Mouse (Mus musculus): ENCODE data around the gene Fbxo7.
A peak's percentile ranks its signal among the peaks of the same experiment; 100 is the strongest.
"Not testable (repeated sequence)": the region's sequence is repeated elsewhere in the genome, so short reads cannot be mapped to it uniquely, and the experiment has no call there.

Fbxo7 gene

DNA sequence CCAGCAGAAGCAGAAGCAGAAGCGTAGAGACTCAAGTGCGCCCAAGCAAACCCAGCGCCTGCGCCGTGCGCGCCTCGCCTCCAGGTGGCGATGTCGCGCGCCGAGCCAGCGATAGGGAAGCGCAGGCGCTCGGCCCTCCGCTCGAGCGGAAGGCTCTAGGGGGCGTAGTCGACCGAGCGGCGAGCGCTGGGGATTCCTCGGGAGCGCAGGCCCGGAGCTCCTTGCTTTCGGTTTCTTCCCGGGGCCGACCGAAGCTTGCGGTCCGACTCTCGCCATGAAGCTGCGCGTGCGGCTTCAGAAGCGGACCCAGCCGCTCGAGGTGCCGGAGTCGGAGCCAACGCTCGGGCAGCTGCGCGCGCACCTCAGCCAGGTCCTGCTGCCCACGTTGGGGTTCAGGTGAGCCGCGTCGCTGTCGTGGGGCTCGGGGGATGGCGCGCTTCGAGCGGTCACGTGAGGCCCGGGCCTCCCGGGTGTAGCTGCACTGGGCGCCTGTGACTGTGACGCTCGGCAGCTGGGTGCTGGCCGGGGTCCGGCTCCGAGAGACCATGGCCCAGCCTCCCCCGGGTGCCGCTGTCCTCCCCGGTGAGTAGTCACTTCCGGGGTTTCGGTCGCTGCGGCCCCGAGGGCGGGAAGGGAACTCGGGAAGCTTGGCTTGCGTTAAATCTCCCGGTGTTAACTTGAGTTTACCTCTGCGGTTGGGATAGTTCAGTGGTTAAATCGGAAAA is at the start of gene Fbxo7:
TSS of gene Fbxo7 (plus strand) at position 224 of the 725 bp plus-strand sequence.
- DNase-seq = peak; percentile 85 to 88

DNA sequence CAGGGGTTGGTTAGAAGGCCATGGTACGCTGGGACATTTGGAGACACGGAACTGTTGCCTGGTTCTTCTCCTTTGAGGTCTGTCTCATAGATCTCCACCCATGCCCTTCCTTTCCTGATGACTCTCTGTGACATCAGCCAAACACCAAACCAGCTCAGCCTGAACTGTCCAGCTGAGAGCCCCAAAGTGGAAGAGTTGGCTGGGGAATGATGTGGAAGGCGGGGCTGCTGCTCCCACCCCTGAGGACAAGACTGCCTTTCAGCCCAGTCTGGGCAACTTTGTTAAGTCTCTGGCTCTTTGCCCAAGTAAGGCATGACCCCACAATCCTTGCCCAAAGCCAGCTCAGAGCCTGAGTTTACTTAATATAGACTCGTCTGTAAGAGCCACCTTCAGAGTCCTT is 48.9 kb upstream of the Fbxo7 start:
- DNase-seq = no peak

DNA sequence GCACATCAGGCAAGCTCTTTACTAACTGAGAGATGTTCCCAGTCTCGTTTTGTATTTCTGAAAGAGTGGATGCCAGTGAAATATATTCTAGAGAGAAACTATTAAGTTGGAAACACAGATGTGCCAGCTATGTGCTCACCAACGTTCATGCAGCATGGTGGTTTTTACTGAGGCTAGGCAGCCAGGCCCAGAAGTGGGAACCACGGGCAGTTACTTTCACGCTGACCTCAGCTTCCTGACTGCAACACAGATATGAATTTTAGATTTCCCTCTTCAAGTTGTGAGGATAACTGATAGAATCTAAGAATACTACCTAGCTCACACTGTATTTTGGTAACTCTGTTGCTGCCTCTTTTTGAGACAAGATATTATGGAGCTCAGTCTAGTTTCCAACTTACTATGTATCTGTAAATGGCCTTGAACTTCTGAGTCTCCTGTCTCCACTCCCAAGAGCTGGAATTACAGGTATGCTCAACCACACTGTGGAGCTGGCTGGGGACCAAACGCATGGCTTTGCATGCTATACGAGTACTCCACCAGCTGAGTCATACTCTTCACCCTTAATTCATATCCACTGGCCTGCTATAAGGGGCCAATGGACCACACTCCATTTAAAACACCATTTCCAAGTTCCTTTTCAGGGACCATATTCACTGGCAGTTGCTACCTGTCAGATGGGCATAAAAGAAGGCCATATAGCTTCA is 32.2 kb upstream of the Fbxo7 start:
- DNase-seq = no peak

DNA sequence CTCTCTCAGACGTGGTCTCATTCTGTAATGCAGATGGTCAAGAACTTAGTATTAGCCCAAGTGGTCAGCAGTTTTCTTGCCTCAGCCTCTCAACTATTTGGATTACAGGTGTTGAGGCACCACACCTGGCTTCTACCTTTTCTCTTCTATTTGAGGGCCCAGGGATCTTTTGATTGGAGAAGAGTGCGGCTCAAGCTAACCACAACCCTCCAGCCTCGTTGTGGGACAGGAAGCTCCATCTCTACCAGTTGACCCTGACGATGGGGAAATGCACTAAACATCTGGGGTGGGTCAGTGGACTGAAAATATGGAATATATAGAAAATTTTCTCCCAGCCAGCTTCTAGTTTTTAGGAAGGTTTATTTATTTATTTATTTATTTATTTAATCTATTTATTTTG is 29.4 kb upstream of the Fbxo7 start:
- DNase-seq = no peak

DNA sequence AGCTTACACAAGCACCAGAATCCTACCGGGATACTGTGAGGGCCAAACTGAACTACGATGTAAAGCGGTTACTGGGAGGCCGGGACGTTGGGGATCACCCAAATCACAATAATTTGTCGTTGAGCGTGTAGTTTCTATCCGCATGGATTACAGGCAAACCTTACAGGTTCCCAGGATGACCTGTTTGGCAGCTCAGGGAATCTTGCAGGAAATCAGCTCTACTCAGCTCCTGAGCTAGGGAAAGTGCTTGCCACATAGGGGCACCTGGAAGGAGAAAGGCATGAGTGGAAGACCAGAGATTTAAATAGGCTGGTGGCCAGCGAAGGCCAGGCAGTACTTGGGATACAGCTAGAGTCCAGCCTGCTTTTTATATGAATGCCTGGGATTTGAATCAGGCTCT is 27.9 kb upstream of the Fbxo7 start:
- no peak for DNase-seq

DNA sequence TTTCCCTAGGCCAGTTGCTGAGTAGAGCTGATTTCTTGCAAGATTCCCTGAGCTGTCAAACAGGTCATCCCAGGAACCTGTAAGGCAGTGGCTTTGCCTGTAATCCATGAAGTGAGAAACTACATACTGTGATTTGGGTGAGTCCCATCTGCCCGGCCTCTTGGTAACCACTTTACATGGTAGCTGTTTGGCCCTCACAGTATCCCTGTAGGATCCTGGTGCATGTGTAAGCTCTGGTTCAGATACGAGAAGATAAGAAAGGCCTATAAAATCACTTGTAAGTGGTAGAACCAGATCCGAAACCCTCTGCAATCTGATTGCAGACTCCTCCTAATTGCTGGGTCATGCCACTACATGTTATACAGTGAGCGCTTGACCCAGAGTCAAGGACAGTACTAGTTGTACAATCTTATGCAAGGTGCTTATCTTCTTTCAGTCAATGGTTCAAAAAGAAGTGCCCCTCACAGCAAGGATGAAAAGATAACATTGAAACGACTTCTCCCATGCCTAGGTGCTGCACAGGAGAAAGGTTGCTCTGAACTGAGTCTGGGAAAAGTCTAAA is 27.1 kb upstream of the Fbxo7 start:
- DNase-seq = no peak

DNA sequence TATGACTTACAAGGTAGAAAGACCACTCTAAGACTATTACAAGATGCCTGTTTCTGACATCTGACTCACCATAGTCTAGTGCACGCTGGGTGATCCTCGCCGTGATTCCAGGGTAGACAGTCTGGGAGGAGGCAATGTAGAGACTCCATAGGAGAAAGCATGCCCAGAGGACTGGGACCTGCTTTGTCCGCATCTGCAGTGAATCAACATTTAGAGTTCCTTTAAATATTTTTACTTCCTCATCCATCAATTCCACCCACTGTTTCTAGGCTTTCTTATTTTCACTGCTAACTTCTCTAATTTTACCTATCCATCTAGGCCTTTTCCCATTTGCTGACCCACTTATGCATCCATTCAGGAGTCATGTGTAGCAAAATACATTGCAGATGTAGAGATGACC is 21.3 kb upstream of the Fbxo7 start:
- no peak for DNase-seq

DNA sequence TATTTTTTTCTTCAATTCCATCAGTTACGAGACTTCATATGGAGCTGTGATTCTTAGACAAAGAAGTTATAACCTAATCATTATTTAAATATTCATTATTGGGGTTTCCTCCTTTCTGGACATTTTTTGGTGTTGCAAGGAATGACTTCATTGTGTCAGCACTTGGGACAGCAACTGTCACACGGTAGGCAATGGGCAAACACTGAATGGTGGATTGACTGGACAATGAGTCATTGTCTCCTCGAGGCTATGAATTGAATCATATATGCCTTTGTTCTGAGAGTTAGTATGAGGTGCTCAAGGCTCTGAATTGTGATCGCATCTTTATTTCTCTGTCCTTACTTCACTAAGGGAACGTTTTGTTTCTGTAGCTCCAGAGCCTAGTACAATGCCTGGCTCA is 15.3 kb upstream of the Fbxo7 start:
- no peak for DNase-seq

DNA sequence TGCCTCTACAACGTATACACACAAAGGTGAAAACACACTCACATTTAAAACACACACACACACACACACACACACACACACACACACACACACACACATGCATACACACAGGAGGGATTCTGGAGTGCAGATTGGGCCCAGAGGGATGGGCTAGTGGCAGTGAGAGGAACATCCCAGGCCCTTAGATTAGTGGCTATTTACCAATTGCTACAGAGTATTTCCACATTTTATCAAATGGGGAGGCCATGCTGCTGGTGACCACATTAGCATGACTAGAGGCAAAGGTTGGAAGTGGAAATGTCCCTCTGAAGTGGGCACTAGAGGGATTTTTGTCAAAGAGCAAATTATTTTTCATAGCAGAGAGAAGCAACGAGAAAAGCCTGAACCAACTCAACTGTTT is 12.1 kb upstream of the Fbxo7 start:
- no peak for DNase-seq

DNA sequence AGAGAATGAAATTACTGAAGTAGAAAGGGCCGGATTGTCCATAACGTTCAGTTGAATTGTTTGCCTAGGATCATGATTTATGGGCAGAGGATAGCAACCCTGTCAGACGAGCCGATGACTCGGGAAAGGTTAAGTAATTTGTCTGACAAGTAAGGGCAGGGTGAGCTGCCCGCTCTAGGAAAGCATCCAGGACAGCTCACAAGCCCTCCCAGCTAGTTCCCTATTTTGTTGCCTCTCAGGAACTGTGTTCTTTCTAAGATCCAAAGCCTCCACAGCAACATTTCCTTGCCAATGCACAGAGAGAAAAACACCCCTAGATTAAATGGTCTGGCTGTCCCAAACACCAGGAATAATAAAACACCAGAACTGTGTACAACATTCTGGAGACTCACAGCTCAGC is 11.1 kb upstream of the Fbxo7 start:
- DNase-seq = no peak

DNA sequence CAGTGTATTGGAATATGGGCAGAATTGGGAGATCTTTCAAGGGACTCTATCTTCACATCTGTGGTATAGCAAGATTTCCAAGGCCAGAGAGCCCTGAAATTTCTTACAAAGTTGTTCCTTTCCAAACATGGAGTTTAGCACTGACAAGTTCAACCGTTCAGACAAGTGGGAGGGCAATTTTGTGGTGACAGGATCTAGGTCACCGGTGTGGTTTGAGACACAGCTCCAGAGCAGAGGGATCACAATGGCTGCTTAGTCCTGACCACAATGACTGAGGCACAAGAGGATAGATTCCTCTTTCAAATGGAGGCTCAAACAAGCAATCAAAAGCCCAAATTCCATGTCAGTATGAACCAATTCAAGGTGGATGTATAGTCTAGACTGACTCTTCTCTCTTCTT is 10.6 kb upstream of the Fbxo7 start:
- no peak for DNase-seq

DNA sequence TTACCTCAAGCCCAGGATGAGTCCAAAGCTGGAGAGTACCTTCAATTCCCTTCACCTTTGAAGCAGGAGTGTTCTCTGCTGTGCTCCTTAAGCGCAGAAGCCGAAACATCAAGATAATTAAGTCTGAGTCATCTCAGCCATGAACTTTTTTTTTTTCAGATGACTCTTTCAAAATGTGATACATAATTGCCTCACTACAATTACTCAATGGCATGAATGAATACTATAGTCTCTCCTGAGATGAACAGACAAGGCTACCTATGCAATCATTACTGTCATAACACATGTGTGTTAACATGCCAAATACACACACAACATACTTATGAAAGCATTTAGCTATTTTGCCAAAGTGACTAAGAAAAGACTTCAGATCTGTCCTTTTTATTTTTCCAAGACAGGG is 10.0 kb upstream of the Fbxo7 start, which contains the start of gene Bpifc:
TSS of gene Bpifc (minus strand) at position 115 of the 400 bp plus-strand sequence.
- DNase-seq = no peak

DNA sequence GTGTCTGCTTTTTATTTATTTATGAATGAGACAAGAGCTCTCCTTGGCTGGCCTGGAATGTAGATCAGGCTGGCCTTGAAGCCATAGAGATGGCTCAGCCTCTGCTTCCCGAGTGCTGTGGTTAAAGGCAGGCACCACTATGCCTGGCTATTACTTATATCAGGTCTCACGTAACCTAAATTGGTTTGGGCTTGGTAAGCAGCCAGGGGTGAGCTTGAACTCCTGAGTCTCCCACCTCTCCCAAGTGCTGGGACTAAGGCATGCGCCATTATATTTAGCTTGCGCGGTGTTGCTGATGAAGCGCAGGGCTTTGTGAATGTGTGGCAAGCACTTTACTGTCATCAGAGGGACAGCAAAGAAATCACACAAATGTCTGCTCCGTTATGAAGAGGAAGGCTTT is 4.0 kb upstream of the Fbxo7 start:
- DNase-seq = no peak

DNA sequence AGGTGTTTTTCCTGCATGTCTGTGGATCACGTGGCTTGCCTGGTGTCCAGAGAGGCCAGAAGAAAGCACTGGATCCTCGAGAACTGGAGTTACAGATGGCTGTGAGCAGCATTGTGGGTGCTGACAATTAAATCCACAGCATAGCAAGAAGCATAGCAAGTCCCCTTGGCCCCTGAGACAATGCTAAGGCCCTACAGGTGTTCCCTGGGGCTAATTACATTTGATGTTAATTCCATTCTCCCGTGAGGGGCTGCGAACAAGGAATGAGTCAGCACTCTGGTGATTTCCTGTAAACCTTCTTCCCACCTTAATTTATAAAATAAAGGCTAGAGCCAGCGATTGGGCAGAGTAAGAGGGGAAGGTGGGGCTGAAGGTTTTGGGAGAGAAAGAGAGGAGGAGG is 3.0 kb upstream of the Fbxo7 start:
- no peak for DNase-seq

DNA sequence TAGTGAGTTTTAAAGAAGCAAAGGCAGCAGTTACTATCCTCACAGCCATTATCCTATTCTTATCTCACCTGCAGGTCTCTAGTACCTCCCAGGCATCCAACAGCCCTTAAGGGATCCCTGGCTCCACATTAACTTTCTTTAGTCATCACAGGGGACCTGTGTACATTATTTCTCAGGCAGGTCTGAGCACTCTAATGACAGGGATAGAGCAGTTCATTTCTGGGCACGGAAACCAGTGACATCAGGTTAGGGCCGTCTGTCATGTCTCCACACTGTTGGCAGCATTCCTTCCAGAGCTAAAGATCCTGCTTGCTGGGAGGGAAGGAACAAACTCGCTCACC is 394 bp upstream of the Fbxo7 start:
- no peak for DNase-seq

DNA sequence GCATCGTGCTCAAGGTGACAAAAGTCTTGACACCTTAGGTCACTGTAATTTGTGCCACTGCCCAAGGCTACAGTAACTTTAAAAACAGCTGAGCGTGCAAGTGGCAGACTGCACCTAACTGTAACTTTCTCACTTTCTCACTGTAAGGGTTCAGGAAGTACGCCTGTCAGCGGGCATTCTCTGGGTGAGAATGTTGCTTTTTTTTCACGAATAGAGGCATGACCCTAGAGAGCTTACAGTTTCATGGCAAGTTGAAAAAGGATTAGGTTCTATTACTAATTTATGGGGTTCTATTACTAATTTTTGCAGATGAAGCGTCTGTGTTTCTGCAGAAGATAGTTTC is 673 bp downstream of the Fbxo7 start:
- DNase-seq = no peak

DNA sequence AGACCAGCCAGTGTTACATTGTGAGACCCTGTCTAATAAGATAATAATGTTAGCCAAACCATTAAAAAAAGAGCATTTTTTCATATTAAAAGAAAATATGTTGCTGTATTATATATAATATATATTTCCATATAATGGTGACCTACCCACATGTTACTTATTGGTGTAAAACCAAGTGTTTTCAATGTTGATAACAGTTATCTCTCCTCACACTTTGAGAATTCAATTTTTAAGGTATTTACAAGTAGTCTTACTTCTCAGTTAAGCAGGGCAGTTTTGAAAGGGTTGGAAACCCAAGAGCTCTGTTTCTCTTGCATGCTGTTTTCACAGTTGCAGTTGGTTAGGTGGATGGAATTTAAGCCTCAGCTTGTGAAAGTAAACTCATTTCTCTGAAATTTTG is 1.4 kb downstream of the Fbxo7 start:
- DNase-seq = no peak

DNA sequence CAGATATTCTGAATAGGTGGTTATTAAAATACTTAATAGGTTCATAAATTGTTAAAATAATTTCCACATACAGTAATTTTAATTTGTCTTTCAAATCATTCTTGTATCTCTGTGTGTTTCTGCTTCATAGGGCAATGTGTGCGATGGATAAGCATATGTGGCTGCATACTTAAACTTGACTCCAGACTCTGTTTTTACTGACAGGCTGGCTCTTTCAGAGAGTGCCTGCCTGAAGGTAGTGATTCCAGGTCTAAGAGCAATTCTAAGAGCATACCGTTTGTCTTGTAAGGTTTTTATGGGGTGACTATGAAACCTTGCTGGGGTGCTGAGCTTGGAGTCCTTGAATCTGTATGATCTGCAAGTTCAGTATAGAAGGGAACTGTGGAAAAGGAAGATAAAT is 4.1 kb downstream of the Fbxo7 start:
- no peak for DNase-seq

DNA sequence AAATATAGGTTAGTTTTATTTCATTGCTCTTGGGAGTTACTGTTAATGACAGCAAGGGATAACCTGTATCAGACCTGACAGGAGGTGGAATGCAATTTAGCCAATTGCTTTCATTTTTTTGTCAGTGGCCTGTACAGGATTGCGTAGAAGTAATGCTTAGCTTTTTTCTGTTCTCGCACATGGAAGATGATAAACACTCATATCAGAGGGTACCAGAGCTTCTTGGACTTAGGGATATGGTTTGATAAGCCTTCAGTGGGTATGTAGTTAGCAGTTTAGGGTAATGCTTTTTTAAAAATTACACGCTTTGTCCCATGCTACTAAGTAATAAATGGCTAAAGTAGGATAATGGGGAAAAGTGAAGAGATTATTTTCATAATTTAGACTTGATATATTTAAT is 4.6 kb downstream of the Fbxo7 start:
- DNase-seq = no peak

DNA sequence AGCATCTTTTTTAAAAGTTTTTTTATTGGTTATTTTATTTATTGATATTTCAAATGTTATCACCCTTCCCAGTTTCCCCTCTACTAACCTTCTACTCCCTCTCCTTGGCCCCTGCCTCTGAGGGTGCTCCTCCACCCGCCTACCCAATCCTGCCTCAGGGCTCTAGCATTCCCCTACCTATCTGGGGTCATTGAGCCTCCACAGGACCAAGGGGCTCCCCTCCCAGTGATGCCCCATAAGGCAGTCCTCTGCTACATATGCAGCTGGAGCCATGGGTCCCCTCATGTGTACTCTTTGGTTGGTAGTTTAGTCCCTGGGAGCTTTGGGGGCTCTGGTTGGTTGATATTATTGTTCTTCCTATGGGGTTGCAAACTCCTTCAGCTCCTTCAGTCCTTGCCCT is 5.0 kb downstream of the Fbxo7 start:
- not testable (repeated sequence) for DNase-seq

DNA sequence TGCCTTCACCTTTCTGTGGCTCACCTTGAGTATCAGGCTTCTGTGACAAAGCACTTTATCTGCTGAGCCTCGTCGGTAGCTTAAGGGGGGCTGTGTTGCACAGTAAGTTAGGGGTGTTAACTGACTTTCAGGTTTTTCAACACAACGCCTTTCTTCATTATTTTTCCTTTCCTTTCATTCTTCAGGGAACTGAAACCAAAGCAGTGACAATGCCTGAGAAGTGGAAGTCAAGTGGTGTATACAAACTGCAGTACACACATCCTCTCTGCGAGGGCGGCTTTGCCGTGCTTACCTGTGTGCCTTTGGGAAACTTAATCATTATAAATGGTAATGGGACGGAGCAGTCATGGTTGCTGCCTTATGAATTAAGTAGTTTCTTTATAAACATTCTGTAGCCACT is 9.0 kb downstream of the Fbxo7 start:
- DNase-seq = no peak

DNA sequence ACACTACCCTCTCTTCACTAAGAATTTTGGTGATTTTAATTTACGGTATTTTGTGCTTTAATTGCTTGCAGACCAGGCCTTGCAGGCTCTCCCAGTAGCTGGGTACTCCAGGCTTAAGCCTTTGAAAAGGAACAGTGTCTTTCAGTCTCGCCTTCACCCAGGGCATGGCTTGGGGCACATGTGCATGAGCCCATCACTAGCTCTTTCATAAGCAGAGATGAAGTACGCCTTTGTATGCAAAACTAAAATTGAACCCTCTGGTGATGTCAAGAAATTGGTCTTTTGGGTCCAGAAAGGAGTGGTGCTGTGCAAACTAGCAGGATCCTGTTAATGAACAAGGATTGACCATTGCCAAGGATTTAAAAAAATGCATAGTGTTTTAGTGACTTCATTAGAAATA is 10.7 kb downstream of the Fbxo7 start:
- DNase-seq = no peak

DNA sequence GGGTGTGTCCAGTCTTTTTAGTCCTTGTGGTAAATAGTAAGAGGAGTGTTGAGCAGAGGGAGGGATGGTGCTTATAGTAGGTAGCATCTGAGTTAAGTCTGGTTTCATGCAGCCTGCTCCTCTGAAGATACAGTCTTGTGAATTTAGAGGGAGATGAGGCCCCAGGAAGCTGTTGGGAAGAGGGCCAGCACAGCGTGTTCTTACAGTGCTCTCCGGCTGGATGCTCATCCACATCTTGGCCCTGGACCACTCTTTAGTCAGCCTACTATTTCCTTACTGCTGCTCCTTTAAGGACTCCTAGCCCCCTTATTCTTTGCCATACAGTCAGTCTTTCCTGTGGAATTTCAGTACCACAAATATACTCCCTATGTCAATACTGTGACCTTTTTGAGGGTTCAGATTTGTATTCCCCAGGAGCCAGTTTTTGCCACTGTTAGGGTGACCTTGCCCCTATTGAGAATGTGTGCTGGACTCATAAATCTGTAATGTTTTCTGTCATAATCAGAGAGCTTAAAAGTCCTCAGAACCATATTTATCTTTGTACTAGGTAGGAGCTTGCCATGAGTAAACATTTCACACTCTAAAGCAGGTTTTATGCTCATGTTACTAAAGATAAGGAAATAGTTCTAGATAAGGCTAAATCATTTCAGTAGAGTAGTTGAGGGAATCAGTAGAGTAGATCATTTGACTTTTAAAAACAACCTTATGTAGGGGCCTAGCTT is 12.4 kb downstream of the Fbxo7 start:
- no peak for DNase-seq

DNA sequence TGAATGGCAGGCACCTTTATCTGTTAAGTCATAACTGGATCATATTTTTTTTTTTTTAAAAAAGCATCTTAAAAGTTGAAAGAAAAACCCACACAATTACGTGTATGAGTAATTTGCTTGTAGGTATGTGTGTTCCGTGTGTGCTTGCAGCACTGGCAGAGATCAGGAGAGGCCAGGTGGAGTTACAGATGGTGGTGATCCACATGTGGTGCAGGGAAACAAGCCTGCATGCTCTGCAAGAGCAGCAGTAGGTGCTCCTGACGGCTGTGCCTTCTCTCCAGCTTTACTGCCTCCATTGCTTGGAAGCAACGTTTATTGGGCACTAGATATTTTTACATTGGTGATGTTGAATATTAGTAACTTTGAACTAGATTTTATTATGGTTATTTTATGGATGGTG is 21.9 kb downstream of the Fbxo7 start:
- peak in 1 of 2 experiments; percentile 34 for DNase-seq

Measured in cerebellum, postnatal 36 days (tissue).